Mouse (Mus musculus) heart, adult 2 months (tissue): ENCODE measurements at regions not wholly inside any gene's neighbourhood (a gene's known extent, or its start where the extent isn't known, plus 50 kb on each side); places are given as distances from the start of the nearest gene placed in this dataset.

ENCODE experiments used
- CTCF ChIP-seq: fragments of 200-600 bp; IDR thresholded peaks from 2 replicates; pipeline ENCODE4 v1.8.1; 2022; ENCODE audit warnings: antibody characterized with exemption, mild to moderate bottlenecking, moderate library complexity
- POLR2A ChIP-seq: fragments of 200-500 bp; IDR thresholded peaks from 2 replicates; pipeline ENCODE4 v1.6.1; 2011; ENCODE audit warnings: mild to moderate bottlenecking, low read depth, low read length, control low read depth; ENCODE audit not compliant: insufficient read depth

- TF ChIP-seq CTCF = no peak
- no peak for TF ChIP-seq POLR2A
Observed at GRCm38 (mm10) chr14:16181822-16182221, 67.3 kb upstream of the Ngly1 start.
